Mouse (Mus musculus): Measurements from ENCODE around the gene Hist2h2bb. TPM values are rescaled to one million over a fixed set of nuclear protein-coding genes. Genes with fewer than 3 reads are reported as not detected.
A peak's percentile ranks its signal among the peaks of the same experiment; 100 is the strongest.

The Hist2h2bb gene
- total and polyA plus RNA-seq, 2 experiments from 2014 or later = 0.62 to 181 TPM

DNA sequence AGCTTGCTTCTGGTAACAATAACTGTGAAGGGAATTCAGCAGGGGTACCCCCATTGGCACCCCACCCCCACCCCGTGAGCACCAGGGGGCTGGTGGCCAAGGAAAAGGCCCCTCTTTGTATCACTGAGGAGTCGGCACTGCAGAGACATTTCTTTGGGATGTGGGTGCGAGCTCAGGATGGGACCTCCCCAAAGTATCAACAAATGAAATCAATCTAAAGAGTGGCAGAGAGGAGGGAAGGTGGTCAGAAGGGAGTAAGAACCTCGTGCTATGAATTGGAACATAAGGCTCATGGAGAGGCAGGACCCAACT lies 20.6 kb upstream of the Hist2h2bb start:
- H3K4me3 ChIP-seq (ENCODE audit: low read depth, low read length) = no peak overlapping the region
- DNase-seq (no peak), ATAC-seq (no peak)
- H3K9ac ChIP-seq = no peak overlapping the region
- WGBS = 39% methylated on average over 4 of the region's 4 CpGs
- TF ChIP-seq CTCF (IDR thresholded peaks at IDR 0.05; ENCODE audit: low read depth) = no peak
- H3K36me3 ChIP-seq (ENCODE audit: insufficient read depth) = no peaks in the 10 kb centered on the region
- H3K27me3 ChIP-seq (ENCODE audit: insufficient read depth, low read length) = no peaks in the 10 kb centered on the region
- H3K9me3 ChIP-seq (ENCODE audit: low read length) = no peaks in the 10 kb centered on the region
- no peak overlapping the region for H3K4me2 ChIP-seq (ENCODE audit: low read depth)
- H3K27ac ChIP-seq (ENCODE audit: low read depth, low read length) = no peak overlapping the region
- 0 out of 2 replicates have a peak, but pooled peaks cover 9% of the 10 kb centered on the region for H3K4me1 ChIP-seq (ENCODE audit: insufficient read depth)

DNA sequence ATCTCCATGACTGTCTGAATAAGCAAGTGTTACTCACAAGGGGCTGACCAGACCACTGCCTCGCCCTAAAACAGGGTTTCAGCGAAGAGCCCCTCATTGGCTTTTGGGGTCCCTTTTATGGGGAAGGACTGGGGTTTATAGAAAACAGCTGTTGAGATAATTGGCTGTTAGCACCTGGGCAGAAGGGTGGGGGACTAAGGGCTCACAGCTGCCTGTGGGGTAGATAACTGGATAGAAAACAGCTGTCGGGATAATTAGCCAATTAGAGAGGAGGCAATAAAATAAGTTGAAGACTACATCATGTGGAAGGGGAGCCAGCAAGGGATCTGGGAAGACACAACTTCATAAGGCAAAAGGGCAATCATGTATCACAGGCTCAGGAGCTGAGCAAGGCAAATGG lies 18.7 kb upstream of the Hist2h2bb start:
- Histone ChIP-seq H3K4me2 (ENCODE audit: low read depth) (no peak overlapping the region), H3K4me3 (ENCODE audit: low read depth, low read length) (no peak overlapping the region), H3K27me3 (ENCODE audit: insufficient read depth, low read length) (no peaks in the 10 kb centered on the region), H3K9me3 (ENCODE audit: low read length) (no peaks in the 10 kb centered on the region), H3K4me1 (ENCODE audit: insufficient read depth) (0 out of 2 replicates have a peak, but pooled peaks cover 4% of the 10 kb centered on the region), H3K36me3 (ENCODE audit: insufficient read depth) (no peaks in the 10 kb centered on the region), H3K27ac (ENCODE audit: low read depth, low read length) (no peak overlapping the region), H3K9ac (no peak overlapping the region)
- 74% methylated on average over 3 of the region's 3 CpGs for WGBS
- TF ChIP-seq CTCF (IDR thresholded peaks at IDR 0.05; ENCODE audit: low read depth) = no peak
- DNase-seq = no peak
- ATAC-seq = no peak

DNA sequence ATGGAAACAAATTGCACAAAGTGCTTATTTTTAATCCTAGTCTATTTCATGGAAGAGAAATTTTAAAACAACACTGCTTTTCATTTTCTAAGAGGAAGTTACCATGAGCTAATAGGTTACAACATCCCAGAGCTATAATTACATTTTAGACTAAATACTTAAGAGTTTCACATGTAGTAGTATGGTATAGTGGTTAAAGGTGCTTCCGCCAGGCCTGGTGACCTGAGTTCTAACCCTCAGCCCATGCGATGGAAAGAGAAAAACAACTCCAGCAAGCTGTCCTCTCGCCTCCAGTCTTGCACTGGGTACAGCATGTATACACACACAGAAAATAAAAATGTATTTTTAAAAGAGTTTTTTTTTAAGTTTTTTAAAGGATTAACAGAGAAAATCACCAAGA lies 17.8 kb upstream of the Hist2h2bb start:
- WGBS = 93% methylated on average over 3 of the region's 3 CpGs
- Histone ChIP-seq H3K27ac (ENCODE audit: low read depth, low read length) (no peak overlapping the region), H3K4me2 (ENCODE audit: low read depth) (no peak overlapping the region), H3K9me3 (ENCODE audit: low read length) (no peaks in the 10 kb centered on the region), H3K27me3 (ENCODE audit: insufficient read depth, low read length) (no peaks in the 10 kb centered on the region), H3K4me1 (ENCODE audit: insufficient read depth) (0 out of 2 replicates have a peak, but pooled peaks cover 4% of the 10 kb centered on the region), H3K4me3 (ENCODE audit: low read depth, low read length) (no peak overlapping the region), H3K9ac (no peak overlapping the region), H3K36me3 (ENCODE audit: insufficient read depth) (no peaks in the 10 kb centered on the region)
- no peak for ATAC-seq
- DNase-seq = no peak
- no peak for TF ChIP-seq CTCF (IDR thresholded peaks at IDR 0.05; ENCODE audit: low read depth)

DNA sequence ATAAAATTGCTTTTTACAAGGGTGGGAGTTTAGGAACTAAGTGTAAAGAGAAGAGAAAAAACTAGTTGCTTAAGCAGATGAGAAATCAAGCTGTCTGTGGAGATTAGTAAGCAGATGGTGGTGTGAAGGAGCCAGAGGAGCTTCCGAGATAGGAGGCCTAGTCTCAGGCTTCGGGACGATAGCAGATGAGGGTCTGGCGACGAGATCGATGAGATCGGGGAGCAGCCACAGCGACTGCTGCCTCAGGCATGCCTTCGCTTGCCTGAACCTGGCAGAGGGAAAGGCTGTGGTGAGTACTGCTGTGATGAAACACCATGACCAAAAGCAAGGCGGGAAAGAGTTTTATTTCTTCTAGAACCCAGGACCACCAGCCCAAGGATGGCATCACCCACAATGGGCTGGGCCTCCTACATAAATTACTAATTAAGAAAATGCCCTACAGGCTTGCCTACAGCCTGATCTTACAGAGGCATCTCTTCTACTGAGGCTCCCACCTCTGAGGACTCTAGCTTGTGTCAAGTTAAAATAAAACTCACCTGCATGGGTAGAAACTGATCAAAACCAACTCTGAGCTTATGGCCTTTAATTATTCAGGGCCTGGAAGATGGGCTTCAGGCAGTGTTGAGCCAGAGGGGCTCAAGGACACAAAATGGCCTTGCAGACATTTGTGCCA lies 14.7 kb upstream of the Hist2h2bb start:
- no peaks in the 10 kb centered on the region for H3K9me3 ChIP-seq (ENCODE audit: low read length)
- no peaks in the 10 kb centered on the region for H3K36me3 ChIP-seq (ENCODE audit: insufficient read depth)
- H3K4me2 ChIP-seq (ENCODE audit: low read depth) = no peak overlapping the region
- 55% methylated on average over 10 of the region's 10 CpGs for WGBS
- H3K27ac ChIP-seq (ENCODE audit: low read depth, low read length) = no peak overlapping the region
- TF ChIP-seq CTCF (IDR thresholded peaks at IDR 0.05; ENCODE audit: low read depth) = no peak
- DNase-seq = peak; percentile 48
- no peaks in the 10 kb centered on the region for H3K27me3 ChIP-seq (ENCODE audit: insufficient read depth, low read length)
- H3K9ac ChIP-seq = no peak overlapping the region
- ATAC-seq = peak; percentile 68
- H3K4me1 ChIP-seq (ENCODE audit: insufficient read depth) = no peaks in the 10 kb centered on the region
- H3K4me3 ChIP-seq (ENCODE audit: low read depth, low read length) = no peak overlapping the region

DNA sequence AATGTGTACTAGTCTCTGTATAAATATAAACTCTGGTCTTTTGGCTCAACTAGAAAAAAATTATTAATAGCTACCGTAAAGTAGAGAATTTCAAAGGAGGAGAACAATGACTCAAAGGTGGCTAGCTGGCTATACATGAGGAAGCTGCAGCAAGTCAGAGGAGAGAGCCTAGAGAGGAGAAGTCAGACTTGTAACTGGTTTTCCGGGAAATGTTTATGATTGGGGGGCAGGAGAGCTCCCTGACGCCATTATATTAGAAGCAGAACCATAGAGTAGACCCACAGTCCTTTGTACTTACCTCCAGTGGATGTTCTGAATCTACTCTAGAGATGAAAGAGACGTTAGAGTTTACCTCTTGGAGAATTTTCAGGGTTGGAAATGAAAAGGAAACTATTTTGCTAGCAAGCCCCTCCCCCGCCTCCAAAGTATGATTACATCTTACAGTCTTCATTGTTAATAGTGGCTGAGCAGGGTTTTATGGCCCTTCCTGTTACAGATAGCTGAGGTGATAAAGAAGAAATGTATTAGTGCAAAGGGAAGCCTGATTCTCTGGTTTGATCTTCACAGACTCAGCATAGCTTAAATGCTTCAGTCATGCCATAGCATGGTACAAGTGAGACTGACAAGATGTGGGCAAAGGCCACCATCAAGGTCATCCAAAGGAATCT lies 13.5 kb upstream of the Hist2h2bb start:
- no peak for TF ChIP-seq CTCF (IDR thresholded peaks at IDR 0.05; ENCODE audit: low read depth)
- H3K36me3 ChIP-seq (ENCODE audit: insufficient read depth) = no peaks in the 10 kb centered on the region
- H3K4me2 ChIP-seq (ENCODE audit: low read depth) = no peak overlapping the region
- no peaks in the 10 kb centered on the region for H3K27me3 ChIP-seq (ENCODE audit: insufficient read depth, low read length)
- H3K9ac ChIP-seq = no peak overlapping the region
- no peak for ATAC-seq
- no peak for DNase-seq
- H3K27ac ChIP-seq (ENCODE audit: low read depth, low read length) = no peak overlapping the region
- WGBS = 83% methylated on average over 5 of the region's 5 CpGs
- no peaks in the 10 kb centered on the region for H3K9me3 ChIP-seq (ENCODE audit: low read length)
- no peaks in the 10 kb centered on the region for H3K4me1 ChIP-seq (ENCODE audit: insufficient read depth)
- no peak overlapping the region for H3K4me3 ChIP-seq (ENCODE audit: low read depth, low read length)

DNA sequence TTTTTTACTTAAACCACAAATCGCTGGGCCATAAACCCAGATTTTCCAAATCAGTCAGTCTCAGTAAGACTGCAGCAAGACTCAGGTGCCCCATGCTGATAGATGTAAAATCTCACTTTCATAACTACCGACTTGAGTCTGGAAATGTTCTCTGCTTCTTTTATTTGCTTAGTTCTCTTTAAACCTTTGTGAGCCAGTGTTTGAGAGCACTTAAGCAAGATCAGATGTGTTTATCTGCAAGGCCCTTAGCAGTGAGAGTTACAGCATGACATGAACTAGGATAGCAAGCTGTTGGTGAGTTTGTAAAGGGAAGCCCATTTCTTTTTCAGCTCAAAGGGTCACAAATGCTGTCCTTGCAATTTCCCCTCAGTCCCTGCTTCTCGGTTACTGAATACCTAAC lies 12.4 kb upstream of the Hist2h2bb start:
- no peak overlapping the region for H3K4me2 ChIP-seq (ENCODE audit: low read depth)
- DNase-seq = no peak
- no peak for TF ChIP-seq CTCF (IDR thresholded peaks at IDR 0.05; ENCODE audit: low read depth)

DNA sequence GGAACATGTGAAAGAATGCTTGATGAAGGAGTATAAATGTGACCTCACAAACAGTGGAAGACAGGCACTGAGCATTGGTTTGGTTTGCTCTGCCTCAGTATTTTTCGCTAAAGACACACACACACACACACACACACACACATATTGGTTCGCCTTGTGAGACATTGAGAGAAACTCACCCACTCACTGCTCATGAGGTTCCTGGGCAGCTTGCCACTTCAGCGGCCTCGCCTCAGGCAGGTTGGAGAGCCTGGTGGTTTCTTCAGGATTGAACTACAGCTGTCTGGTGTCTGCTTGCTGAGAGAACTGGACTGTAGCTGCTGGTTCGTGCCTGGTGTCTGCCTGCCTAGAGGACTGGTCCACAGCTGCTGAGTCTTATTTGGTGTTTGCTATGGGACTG lies 9.3 kb upstream of the Hist2h2bb start:
- Histone ChIP-seq H3K4me2 (ENCODE audit: low read depth) (no peak overlapping the region), H3K9ac (no peak overlapping the region), H3K27ac (ENCODE audit: low read depth, low read length) (no peak overlapping the region), H3K36me3 (ENCODE audit: insufficient read depth) (no peaks in the 10 kb centered on the region), H3K9me3 (ENCODE audit: low read length) (no peaks in the 10 kb centered on the region), H3K27me3 (ENCODE audit: insufficient read depth, low read length) (no peaks in the 10 kb centered on the region), H3K4me3 (ENCODE audit: low read depth, low read length) (no peak overlapping the region), H3K4me1 (ENCODE audit: insufficient read depth) (peaks cover 12% of the 10 kb centered on the region)
- ATAC-seq = no peak
- WGBS = 90% methylated on average over 5 of the region's 5 CpGs
- no peak for DNase-seq
- TF ChIP-seq CTCF (IDR thresholded peaks at IDR 0.05; ENCODE audit: low read depth) = no peak

More for the DNA sequence above, 12.4 kb upstream of the Hist2h2bb start:
- no peak overlapping the region for H3K4me3 ChIP-seq (ENCODE audit: low read depth, low read length)
- no peak overlapping the region for H3K27ac ChIP-seq (ENCODE audit: low read depth, low read length)
- H3K36me3 ChIP-seq (ENCODE audit: insufficient read depth) = no peaks in the 10 kb centered on the region
- H3K9ac ChIP-seq = no peak overlapping the region
- peaks cover 10% of the 10 kb centered on the region for H3K4me1 ChIP-seq (ENCODE audit: insufficient read depth)
- H3K9me3 ChIP-seq (ENCODE audit: low read length) = no peaks in the 10 kb centered on the region
- 81% methylated on average over 3 of the region's 3 CpGs for WGBS
- no peaks in the 10 kb centered on the region for H3K27me3 ChIP-seq (ENCODE audit: insufficient read depth, low read length)
- ATAC-seq = no peak
